Mouse (Mus musculus) frontal cortex, adult (tissue): ENCODE results near the gene Ncr1.
"Not testable (repeated sequence)": the region's sequence is repeated elsewhere in the genome, so short reads cannot be mapped to it uniquely, and the experiment has no call there.

ENCODE experiments used
- ATAC-seq: cut with Nextera tagmentation; 2 replicates; pipeline ENCODE4 v1.9.2; 2017; ENCODE audit warnings: mild to moderate bottlenecking, moderate library complexity, mixed read lengths; ENCODE audit not compliant: low TSS enrichment

Ncr1 gene

GRCm38 (mm10) chr7:4337509-4337908, at the start of gene Ncr1:
TSS of gene Ncr1 (plus strand) at chr7:4337724.
- ATAC-seq = no peak

GRCm38 (mm10) chr7:4292638-4293037, 44.9 kb upstream of the Ncr1 start:
- no peak for ATAC-seq

- no peak for ATAC-seq
Measured at GRCm38 (mm10) chr7:4297189-4297588, 40.3 kb upstream of the Ncr1 start.

- no peak for ATAC-seq
Measured at GRCm38 (mm10) chr7:4300166-4300565, 37.4 kb upstream of the Ncr1 start.

GRCm38 (mm10) chr7:4303457-4303856, 34.1 kb upstream of the Ncr1 start:
- no peak for ATAC-seq

- not testable (repeated sequence) for ATAC-seq
Measured at GRCm38 (mm10) chr7:4313109-4313508, 24.4 kb upstream of the Ncr1 start.

GRCm38 (mm10) chr7:4313531-4313930, 24.0 kb upstream of the Ncr1 start:
- not testable (repeated sequence) for ATAC-seq

GRCm38 (mm10) chr7:4323301-4323700, 14.2 kb upstream of the Ncr1 start:
- ATAC-seq = no peak

GRCm38 (mm10) chr7:4373521-4373920, 36.0 kb downstream of the Ncr1 start:
- no peak for ATAC-seq
